Mouse (Mus musculus): ENCODE results near the gene 4930402H24Rik.

4930402H24Rik gene

GRCm38 (mm10) chr2:130727752-130728151 lies 178.5 kb downstream of the 4930402H24Rik start:
- DNase-seq = no peak

GRCm38 (mm10) chr2:130724369-130724768 lies 181.8 kb downstream of the 4930402H24Rik start:
- DNase-seq = no peak

- DNase-seq = peak; percentile 45
These were observed 188.3 kb downstream of the 4930402H24Rik start for GRCm38 (mm10) chr2:130717951-130718350.

GRCm38 (mm10) chr2:130707057-130707456 lies 199.1 kb downstream of the 4930402H24Rik start:
- no peak for DNase-seq

- no peak for DNase-seq
These were observed 199.6 kb downstream of the 4930402H24Rik start for GRCm38 (mm10) chr2:130706602-130707001.

GRCm38 (mm10) chr2:130705178-130705577 lies 201.0 kb downstream of the 4930402H24Rik start:
- DNase-seq = no peak

GRCm38 (mm10) chr2:130704040-130705001 lies 201.9 kb downstream of the 4930402H24Rik start:
- DNase-seq = peak; percentile 62

- no peak for DNase-seq
These were observed 208.4 kb downstream of the 4930402H24Rik start for GRCm38 (mm10) chr2:130697821-130698266.

GRCm38 (mm10) chr2:130697153-130697810 lies 208.9 kb downstream of the 4930402H24Rik start, which contains the start of gene Slc4a11:
Slc4a11 (minus strand) TSS chr2:130697519.
- DNase-seq = peak; percentile 52

- no peak for DNase-seq
These were observed 209.5 kb downstream of the 4930402H24Rik start for GRCm38 (mm10) chr2:130696700-130697152.

GRCm38 (mm10) chr2:130693563-130693962 lies 212.6 kb downstream of the 4930402H24Rik start:
- DNase-seq = no peak

GRCm38 (mm10) chr2:130689011-130689410 lies 217.2 kb downstream of the 4930402H24Rik start:
- DNase-seq = no peak

- DNase-seq = no peak
These were observed 220.8 kb downstream of the 4930402H24Rik start for GRCm38 (mm10) chr2:130685426-130685825.

- DNase-seq = no peak
These were observed 224.7 kb downstream of the 4930402H24Rik start for GRCm38 (mm10) chr2:130681531-130681930.

- no peak for DNase-seq
These were observed 226.3 kb downstream of the 4930402H24Rik start for GRCm38 (mm10) chr2:130679899-130680298.

GRCm38 (mm10) chr2:130679154-130679553 lies 227.1 kb downstream of the 4930402H24Rik start:
- DNase-seq = no peak

GRCm38 (mm10) chr2:130677211-130677610 lies 229.0 kb downstream of the 4930402H24Rik start:
- no peak for DNase-seq

GRCm38 (mm10) chr2:130667559-130667958 lies 238.6 kb downstream of the 4930402H24Rik start, which contains the start of gene Itpa:
Itpa (plus strand) TSS chr2:130667610.
- DNase-seq = peak; percentile 88

GRCm38 (mm10) chr2:130664102-130664701 lies 242.0 kb downstream of the 4930402H24Rik start, which contains the start of gene Ddrgk1:
Ddrgk1 (minus strand) TSS chr2:130664659.
- peak; percentile 94 for DNase-seq

- DNase-seq = no peak
These were observed 242.9 kb downstream of the 4930402H24Rik start for GRCm38 (mm10) chr2:130663342-130663741.

- DNase-seq = no peak
These were observed 247.7 kb downstream of the 4930402H24Rik start for GRCm38 (mm10) chr2:130658530-130658929.

GRCm38 (mm10) chr2:130657541-130657940 lies 248.7 kb downstream of the 4930402H24Rik start:
- no peak for DNase-seq

- no peak for DNase-seq
These were observed 249.7 kb downstream of the 4930402H24Rik start for GRCm38 (mm10) chr2:130656536-130656935.
